Mouse (Mus musculus) heart, postnatal 10 days (tissue): ENCODE measurements around the gene Nav2. TPM values are rescaled to one million over a fixed set of nuclear protein-coding genes. Genes with fewer than 3 reads are reported as not detected.

ENCODE experiments used
- DNase-seq, 2 experiments: peaks; one replicate each; pipeline ENCODE4 v3.0.0; 2021
- intact Hi-C: fragments of 180-260 bp; cut with DNase I; formaldehyde crosslinking; loops from one replicate; pipeline ENCODE4 v1.15.1; 2025
- total RNA-seq, 2 experiments: library from RNA; stranded (reverse); gene quantifications; 2 replicates each; pipeline ENCODE4 v1.2.3; 2021

Nav2 gene
- total RNA-seq, 2 experiments from 2014 or later: 79.7 to 82.1 TPM

GRCm38 (mm10) chr7:49407688-49408087 is 499.2 kb downstream of the Nav2 start:
- DNase-seq: no peak
- intact Hi-C loops: no loop called here

- intact Hi-C loops: no loop called here
- DNase-seq: no peak
Measured at GRCm38 (mm10) chr7:49408625-49409024, 500.1 kb downstream of the Nav2 start.

- no peak for DNase-seq
- intact Hi-C loops: no loop called here
Measured at GRCm38 (mm10) chr7:49409265-49409664, 500.7 kb downstream of the Nav2 start.

GRCm38 (mm10) chr7:49410188-49410587 is 501.7 kb downstream of the Nav2 start:
- DNase-seq: no peak
- intact Hi-C loops: no loop called here

GRCm38 (mm10) chr7:49410892-49411291 is 502.4 kb downstream of the Nav2 start:
- intact Hi-C loops: no loop called here
- no peak for DNase-seq

GRCm38 (mm10) chr7:49411803-49412202 is 503.3 kb downstream of the Nav2 start:
- intact Hi-C loops: no loop called here

GRCm38 (mm10) chr7:49415131-49415530 is 506.6 kb downstream of the Nav2 start:
- DNase-seq: no peak
- intact Hi-C loops: no loop called here

More at GRCm38 (mm10) chr7:49411803-49412202, 503.3 kb downstream of the Nav2 start:
- no peak for DNase-seq

GRCm38 (mm10) chr7:49415716-49416115 is 507.2 kb downstream of the Nav2 start:
- no peak for DNase-seq
- intact Hi-C loops: no loop called here

GRCm38 (mm10) chr7:49418841-49419240 is 510.3 kb downstream of the Nav2 start:
- no peak for DNase-seq
- intact Hi-C loops: no loop called here

- peak; percentile 30 to 37 for DNase-seq
- intact Hi-C loops: no loop called here
Measured at GRCm38 (mm10) chr7:49420139-49420802, 511.8 kb downstream of the Nav2 start.

- no peak for DNase-seq
- intact Hi-C loops: no loop called here
Measured at GRCm38 (mm10) chr7:49421261-49421660, 512.7 kb downstream of the Nav2 start.

- intact Hi-C loops: loop anchor here (2.0 kb wide), 1 partner anchor 21 kb away; no protein-coding TSS in a partner anchor
- no peak for DNase-seq
Measured at GRCm38 (mm10) chr7:49423943-49424342, 515.4 kb downstream of the Nav2 start.

GRCm38 (mm10) chr7:49426060-49426459 is 517.5 kb downstream of the Nav2 start:
- intact Hi-C loops: loop anchor here (2.0 to 5.0 kb wide), 2 partner anchors 154 to 293 kb away; no protein-coding TSS in a partner anchor
- peak; percentile 41 to 72 for DNase-seq

- intact Hi-C loops: loop anchor here (2.0 to 5.0 kb wide), 2 partner anchors 156 to 295 kb away; no protein-coding TSS in a partner anchor
- DNase-seq: peak in 1 of 2 experiments; percentile 34
Measured at GRCm38 (mm10) chr7:49427843-49428242, 519.3 kb downstream of the Nav2 start.

- no peak for DNase-seq
- intact Hi-C loops: loop anchor here (5.0 kb wide), 1 partner anchor 157 kb away; no protein-coding TSS in a partner anchor
Measured at GRCm38 (mm10) chr7:49428947-49429346, 520.4 kb downstream of the Nav2 start.

GRCm38 (mm10) chr7:49430808-49431207 is 522.3 kb downstream of the Nav2 start:
- intact Hi-C loops: no loop called here
- DNase-seq: peak; percentile 67 to 71

GRCm38 (mm10) chr7:49433945-49434344 is 525.4 kb downstream of the Nav2 start:
- intact Hi-C loops: no loop called here

GRCm38 (mm10) chr7:49436492-49436891 is 528.0 kb downstream of the Nav2 start:
- intact Hi-C loops: no loop called here
- DNase-seq: no peak

More at GRCm38 (mm10) chr7:49433945-49434344, 525.4 kb downstream of the Nav2 start:
- DNase-seq: no peak

GRCm38 (mm10) chr7:49437901-49438300 is 529.4 kb downstream of the Nav2 start:
- peak; percentile 20 to 25 for DNase-seq
- intact Hi-C loops: no loop called here

- intact Hi-C loops: no loop called here
- peak; percentile 30 to 66 for DNase-seq
Measured at GRCm38 (mm10) chr7:49439136-49439535, 530.6 kb downstream of the Nav2 start.

- DNase-seq: no peak
- intact Hi-C loops: no loop called here
Measured at GRCm38 (mm10) chr7:49440333-49440969, 531.9 kb downstream of the Nav2 start.

- intact Hi-C loops: no loop called here
- no peak for DNase-seq
Measured at GRCm38 (mm10) chr7:49442174-49442573, 533.7 kb downstream of the Nav2 start.
